Mouse (Mus musculus) stomach, embryonic 15.5 days (tissue): ENCODE data around the gene Pibf1. TPM values are rescaled to one million over a fixed set of nuclear protein-coding genes. Genes with fewer than 3 reads are reported as not detected.

Source experiments
- ATAC-seq: fragments of 200-750 bp; cut with Nextera tagmentation; 2 replicates; pipeline ENCODE4 v1.8.0; 2017; ENCODE audit warnings: low read depth, moderate number of reproducible peaks, moderate TSS enrichment; ENCODE audit not compliant: insufficient read depth, low FRiP score
- H3K27ac ChIP-seq: fragments of 300-500 bp; sonication (generic); 2 replicates; pipeline ENCODE4 v1.5.1; 2015; ENCODE audit warnings: mild to moderate bottlenecking, inconsistent platforms
- H3K27me3 ChIP-seq: fragments of 300-500 bp; sonication (generic); replicated peaks from 2 replicates; pipeline ENCODE4 v1.6.1; 2015; ENCODE audit warnings: inconsistent platforms
- H3K36me3 ChIP-seq: fragments of 300-500 bp; sonication (generic); 2 replicates; pipeline ENCODE4 v1.6.1; 2015; ENCODE audit warnings: inconsistent platforms
- H3K4me1 ChIP-seq: fragments of 300-500 bp; sonication (generic); 2 replicates; pipeline ENCODE4 v1.6.1; 2015; ENCODE audit warnings: inconsistent platforms
- H3K4me2 ChIP-seq: fragments of 300-500 bp; sonication (generic); 2 replicates; pipeline ENCODE4 v1.6.1; 2015; ENCODE audit warnings: mild to moderate bottlenecking, inconsistent platforms
- H3K4me3 ChIP-seq: fragments of 300-500 bp; sonication (generic); replicated peaks from 2 replicates; pipeline ENCODE4 v1.5.1; 2015; ENCODE audit warnings: inconsistent platforms
- H3K9ac ChIP-seq: fragments of 300-500 bp; sonication (generic); 2 replicates; pipeline ENCODE4 v1.6.1; 2015; ENCODE audit warnings: inconsistent platforms
- H3K9me3 ChIP-seq: fragments of 300-500 bp; sonication (generic); 2 replicates; pipeline ENCODE4 v1.6.1; 2016; ENCODE audit warnings: inconsistent platforms
- WGBS: fragments of 180-500 bp; shearing (Covaris S2); methylation state at CpG from one replicate; pipeline ENCODE4 v1.1.7; 2015; 5-methylcytosine and 5-hydroxymethylcytosine counted together
- polyA plus RNA-seq: library from polyadenylated mRNA; unstranded; fragments of >200 nt; fragmentation: Nextera tagmentation; extraction: Ambion mirVana; gene quantifications from 2 replicates; pipeline ENCODE4 v1.2.1, GENCODE M21; 2015

The Pibf1 gene
- polyA plus RNA-seq, 1 experiment from 2014 or later, result 16.9 TPM

GRCm38 (mm10) chr14:99108762-99109161 lies 9.5 kb downstream of the Pibf1 start:
- Histone ChIP-seq H3K27me3 (no peaks in the 10 kb centered on the region), H3K9ac (no peak overlapping the region), H3K4me1 (no peaks in the 10 kb centered on the region), H3K36me3 (peaks cover 13% of the 10 kb centered on the region), H3K27ac (no peak overlapping the region), H3K9me3 (no peaks in the 10 kb centered on the region), H3K4me2 (no peak overlapping the region), H3K4me3 (no peak overlapping the region)
- no peak for ATAC-seq
- WGBS, result 87% methylated on average over 6 of the region's 6 CpGs

GRCm38 (mm10) chr14:99117576-99117975 lies 18.4 kb downstream of the Pibf1 start:
- Histone ChIP-seq H3K4me1 (no peaks in the 10 kb centered on the region), H3K4me2 (no peak overlapping the region), H3K9ac (no peak overlapping the region), H3K27ac (no peak overlapping the region), H3K9me3 (no peaks in the 10 kb centered on the region), H3K36me3 (peaks cover 8% of the 10 kb centered on the region; the same call in 1 of the 2 replicates), H3K27me3 (no peaks in the 10 kb centered on the region), H3K4me3 (no peak overlapping the region)
- 74% methylated on average over 4 of the region's 4 CpGs for WGBS
- ATAC-seq, result no peak

GRCm38 (mm10) chr14:99121584-99122339 lies 22.5 kb downstream of the Pibf1 start:
- H3K4me1 ChIP-seq, result no peaks in the 10 kb centered on the region
- H3K27me3 ChIP-seq, result no peaks in the 10 kb centered on the region
- no peak overlapping the region for H3K4me3 ChIP-seq
- H3K9me3 ChIP-seq, result no peaks in the 10 kb centered on the region
- H3K9ac ChIP-seq, result no peak overlapping the region
- H3K36me3 ChIP-seq, result peaks cover 7% of the 10 kb centered on the region; the same call in 1 of the 2 replicates
- H3K27ac ChIP-seq, result no peak overlapping the region
- WGBS, result 85% methylated on average over 11 of the region's 11 CpGs
- H3K4me2 ChIP-seq, result no peak overlapping the region
- ATAC-seq, result no peak

GRCm38 (mm10) chr14:99124076-99124475 lies 24.9 kb downstream of the Pibf1 start:
- WGBS, result 81% methylated on average over 4 of the region's 4 CpGs
- Histone ChIP-seq H3K9ac (no peak overlapping the region), H3K27me3 (no peaks in the 10 kb centered on the region), H3K4me1 (no peaks in the 10 kb centered on the region), H3K4me2 (no peak overlapping the region), H3K27ac (no peak overlapping the region), H3K36me3 (peaks cover 4% of the 10 kb centered on the region; the same call in 1 of the 2 replicates), H3K9me3 (no peaks in the 10 kb centered on the region), H3K4me3 (no peak overlapping the region)
- no peak for ATAC-seq

GRCm38 (mm10) chr14:99126713-99127112 lies 27.5 kb downstream of the Pibf1 start:
- Histone ChIP-seq H3K27me3 (no peaks in the 10 kb centered on the region), H3K4me2 (no peak overlapping the region), H3K9me3 (no peaks in the 10 kb centered on the region), H3K4me1 (no peaks in the 10 kb centered on the region), H3K4me3 (no peak overlapping the region), H3K9ac (no peak overlapping the region), H3K36me3 (peaks cover 4% of the 10 kb centered on the region; the same call in 1 of the 2 replicates), H3K27ac (no peak overlapping the region)
- ATAC-seq, result no peak
- WGBS, result 74% methylated on average over 4 of the region's 4 CpGs

- no peaks in the 10 kb centered on the region for H3K4me1 ChIP-seq
- H3K9me3 ChIP-seq, result no peaks in the 10 kb centered on the region
- WGBS, result 67% methylated on average over 1 of the region's 1 CpGs
- H3K27me3 ChIP-seq, result no peaks in the 10 kb centered on the region
- H3K36me3 ChIP-seq, result no peaks in the 10 kb centered on the region
- no peak for ATAC-seq
- H3K9ac ChIP-seq, result no peak overlapping the region
- H3K4me3 ChIP-seq, result no peak overlapping the region
- no peak overlapping the region for H3K4me2 ChIP-seq
- no peak overlapping the region for H3K27ac ChIP-seq
Observed at GRCm38 (mm10) chr14:99127509-99127908, 28.3 kb downstream of the Pibf1 start.

GRCm38 (mm10) chr14:99129050-99129449 lies 29.8 kb downstream of the Pibf1 start:
- H3K9me3 ChIP-seq, result no peaks in the 10 kb centered on the region
- 87% methylated on average over 2 of the region's 2 CpGs for WGBS
- no peak overlapping the region for H3K27ac ChIP-seq
- H3K4me3 ChIP-seq, result no peak overlapping the region
- ATAC-seq, result no peak
- H3K4me1 ChIP-seq, result no peaks in the 10 kb centered on the region
- H3K27me3 ChIP-seq, result no peaks in the 10 kb centered on the region
- no peaks in the 10 kb centered on the region for H3K36me3 ChIP-seq
- no peak overlapping the region for H3K9ac ChIP-seq
- no peak overlapping the region for H3K4me2 ChIP-seq

- no peak overlapping the region for H3K4me3 ChIP-seq
- H3K4me1 ChIP-seq, result no peaks in the 10 kb centered on the region
- H3K36me3 ChIP-seq, result peaks cover 6% of the 10 kb centered on the region
- H3K4me2 ChIP-seq, result no peak overlapping the region
- no peaks in the 10 kb centered on the region for H3K27me3 ChIP-seq
- no peak overlapping the region for H3K9ac ChIP-seq
- no peak overlapping the region for H3K27ac ChIP-seq
- no peak for ATAC-seq
- H3K9me3 ChIP-seq, result no peaks in the 10 kb centered on the region
- 86% methylated on average over 2 of the region's 2 CpGs for WGBS
Observed at GRCm38 (mm10) chr14:99134048-99134447, 34.8 kb downstream of the Pibf1 start.

- no peak overlapping the region for H3K9ac ChIP-seq
- peaks cover 6% of the 10 kb centered on the region for H3K36me3 ChIP-seq
- no peak for ATAC-seq
- H3K4me3 ChIP-seq, result no peak overlapping the region
- no peak overlapping the region for H3K27ac ChIP-seq
- H3K4me2 ChIP-seq, result no peak overlapping the region
- H3K4me1 ChIP-seq, result no peaks in the 10 kb centered on the region
- no peaks in the 10 kb centered on the region for H3K27me3 ChIP-seq
- 84% methylated on average over 9 of the region's 9 CpGs for WGBS
- H3K9me3 ChIP-seq, result no peaks in the 10 kb centered on the region
Observed at GRCm38 (mm10) chr14:99135761-99136160, 36.5 kb downstream of the Pibf1 start.

- H3K4me1 ChIP-seq, result no peaks in the 10 kb centered on the region
- no peaks in the 10 kb centered on the region for H3K27me3 ChIP-seq
- H3K27ac ChIP-seq, result no peak overlapping the region
- WGBS, result 94% methylated on average over 16 of the region's 16 CpGs
- no peak overlapping the region for H3K4me3 ChIP-seq
- H3K36me3 ChIP-seq, result peaks cover 6% of the 10 kb centered on the region
- H3K9ac ChIP-seq, result no peak overlapping the region
- no peaks in the 10 kb centered on the region for H3K9me3 ChIP-seq
- H3K4me2 ChIP-seq, result no peak overlapping the region
- ATAC-seq, result no peak
Observed at GRCm38 (mm10) chr14:99136297-99136696, 37.1 kb downstream of the Pibf1 start.

- no peak overlapping the region for H3K9ac ChIP-seq
- H3K4me1 ChIP-seq, result 0 out of 2 replicates have a peak, but pooled peaks cover 3% of the 10 kb centered on the region
- peaks cover 6% of the 10 kb centered on the region for H3K36me3 ChIP-seq
- ATAC-seq, result no peak
- no peak overlapping the region for H3K27ac ChIP-seq
- no peaks in the 10 kb centered on the region for H3K9me3 ChIP-seq
- H3K27me3 ChIP-seq, result no peaks in the 10 kb centered on the region
- H3K4me3 ChIP-seq, result no peak overlapping the region
- no peak overlapping the region for H3K4me2 ChIP-seq
- WGBS, result 90% methylated on average over 2 of the region's 2 CpGs
Observed at GRCm38 (mm10) chr14:99140036-99140435, 40.8 kb downstream of the Pibf1 start.

- peak; percentile 87 for ATAC-seq
- Histone ChIP-seq H3K4me1 (0 out of 2 replicates have a peak, but pooled peaks cover 3% of the 10 kb centered on the region), H3K27ac (no peak overlapping the region), H3K9me3 (no peaks in the 10 kb centered on the region), H3K9ac (no peak overlapping the region), H3K27me3 (no peaks in the 10 kb centered on the region), H3K4me3 (no peak overlapping the region), H3K36me3 (peaks cover 2% of the 10 kb centered on the region), H3K4me2 (no peak overlapping the region)
- WGBS, result 25% methylated on average over 15 of the region's 15 CpGs
Observed at GRCm38 (mm10) chr14:99141786-99142633, 42.8 kb downstream of the Pibf1 start.
